Mouse (Mus musculus): ENCODE data around the gene Brap.

- no peak for TF ChIP-seq POLR2A (IDR thresholded peaks at IDR 0.05; ENCODE audit: insufficient read depth, low read length)
- no peak for TF ChIP-seq EP300 (IDR thresholded peaks at IDR 0.05; ENCODE audit: insufficient read depth, low read depth, low read length)
- no peak for TF ChIP-seq CTCF (IDR thresholded peaks at IDR 0.05; ENCODE audit: low read depth, low read length)
These were observed 54.6 kb downstream of the Brap start for GRCm38 (mm10) chr5:121714928-121715327.
